Mouse (Mus musculus) stomach, embryonic 16.5 days (tissue): ENCODE measurements around the gene Zfp62. TPM values are rescaled to one million over a fixed set of nuclear protein-coding genes. Genes with fewer than 3 reads are reported as not detected.

ENCODE experiments used
- ATAC-seq: fragments of 200-750 bp; cut with Nextera tagmentation; 2 replicates; pipeline ENCODE4 v1.8.0; 2017; ENCODE audit warnings: moderate number of reproducible peaks, moderate TSS enrichment; ENCODE audit not compliant: insufficient read depth, low FRiP score
- H3K27ac ChIP-seq: fragments of 300-500 bp; sonication (generic); 2 replicates; pipeline ENCODE4 v1.5.1; 2014; ENCODE audit warnings: low read length
- H3K27me3 ChIP-seq: fragments of 300-500 bp; sonication (generic); 2 replicates; pipeline ENCODE4 v1.6.1; 2014; ENCODE audit warnings: low read length, control low read depth, mixed read lengths; ENCODE audit not compliant: control insufficient read depth, insufficient read depth
- H3K36me3 ChIP-seq: fragments of 300-500 bp; sonication (generic); 2 replicates; pipeline ENCODE4 v1.6.1; 2014; ENCODE audit warnings: low read length; ENCODE audit not compliant: control insufficient read depth, insufficient read depth
- H3K4me1 ChIP-seq: fragments of 300-500 bp; sonication (generic); 2 replicates; pipeline ENCODE4 v1.6.1; 2014; ENCODE audit warnings: low read length, control low read depth, mixed read lengths; ENCODE audit not compliant: control insufficient read depth, insufficient read depth
- H3K4me2 ChIP-seq: fragments of 300-500 bp; sonication (generic); 2 replicates; pipeline ENCODE4 v1.6.1; 2014; ENCODE audit warnings: low read depth, low read length, mixed read lengths
- H3K4me3 ChIP-seq: fragments of 300-500 bp; sonication (generic); replicated peaks from 2 replicates; pipeline ENCODE4 v1.5.1; 2014; ENCODE audit warnings: mild to moderate bottlenecking, low read length
- H3K9ac ChIP-seq: fragments of 300-500 bp; sonication (generic); 2 replicates; pipeline ENCODE4 v1.6.1; 2014; ENCODE audit warnings: low read length
- H3K9me3 ChIP-seq: fragments of 300-500 bp; sonication (generic); replicated peaks from 2 replicates; pipeline ENCODE4 v1.6.1; 2016; ENCODE audit warnings: low read length, control low read depth; ENCODE audit not compliant: control insufficient read depth
- WGBS: fragments of 180-500 bp; shearing (Covaris S2); extraction: QIAGEN DNeasy Blood & Tissue Kit; methylation state at CpG from one replicate; pipeline ENCODE4 v1.1.7; 2014; 5-methylcytosine and 5-hydroxymethylcytosine counted together
- polyA plus RNA-seq: library from polyadenylated mRNA; unstranded; fragments of >200 nt; fragmentation: Nextera tagmentation; extraction: Ambion mirVana; gene quantifications from 2 replicates; pipeline ENCODE4 v1.2.1, GENCODE M21; 2015

Gene Zfp62
- polyA plus RNA-seq, 1 experiment from 2014 or later, result 32.9 TPM

DNA sequence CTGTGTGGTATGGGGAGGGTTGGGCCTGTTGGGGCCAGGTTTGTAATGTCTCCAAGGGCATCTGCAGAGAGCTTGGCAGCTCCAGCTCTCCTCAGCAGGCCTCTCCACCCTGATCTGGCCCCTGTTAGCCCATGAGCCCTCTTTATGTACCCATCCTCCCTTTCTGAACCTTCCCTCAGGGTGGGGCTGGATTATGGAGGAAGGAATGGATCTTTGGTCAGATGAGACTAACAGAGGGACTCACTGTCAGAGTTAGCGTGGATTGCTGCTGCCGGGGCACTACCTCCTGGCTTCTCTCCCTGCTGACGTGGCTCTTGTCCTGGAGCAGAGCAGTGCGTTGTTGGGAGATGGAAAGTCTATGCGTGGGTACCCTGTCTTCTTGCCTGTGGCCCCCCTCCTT lies 59.2 kb downstream of the Zfp62 start:
- Histone ChIP-seq H3K36me3 (0 out of 2 replicates have a peak, but pooled peaks cover 6% of the 10 kb centered on the region), H3K9me3 (no peaks in the 10 kb centered on the region), H3K27me3 (no peaks in the 10 kb centered on the region), H3K4me3 (no peak overlapping the region), H3K4me1 (0 out of 2 replicates have a peak, but pooled peaks cover 4% of the 10 kb centered on the region), H3K27ac (no peak overlapping the region), H3K9ac (no peak overlapping the region), H3K4me2 (no peak overlapping the region)
- 84% methylated on average over 5 of the region's 5 CpGs for WGBS
- ATAC-seq, result no peak

DNA sequence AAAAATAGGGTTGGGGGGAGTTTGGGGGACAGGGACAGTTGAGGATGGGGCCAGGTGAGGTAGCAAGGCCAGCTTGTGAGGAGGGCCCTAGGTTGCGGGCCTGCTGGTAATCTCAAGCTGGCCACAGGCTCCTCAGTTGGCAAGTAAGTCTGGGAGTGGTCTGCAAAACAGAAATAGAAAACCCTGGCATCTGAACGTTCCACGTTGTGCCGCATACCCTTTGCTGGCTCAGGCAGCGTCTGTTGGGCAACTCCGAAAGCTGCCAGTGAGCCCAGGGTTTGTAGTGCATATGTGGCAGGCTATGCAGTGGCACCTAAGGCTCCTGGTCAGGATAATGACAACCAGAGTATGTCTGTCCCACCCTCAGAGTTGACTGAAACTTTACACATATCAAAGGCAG lies 60.1 kb downstream of the Zfp62 start:
- Histone ChIP-seq H3K9me3 (no peaks in the 10 kb centered on the region), H3K4me3 (no peak overlapping the region), H3K9ac (no peak overlapping the region), H3K4me2 (no peak overlapping the region), H3K27ac (no peak overlapping the region), H3K27me3 (no peaks in the 10 kb centered on the region), H3K4me1 (0 out of 2 replicates have a peak, but pooled peaks cover 4% of the 10 kb centered on the region), H3K36me3 (0 out of 2 replicates have a peak, but pooled peaks cover 6% of the 10 kb centered on the region)
- no peak for ATAC-seq
- 94% methylated on average over 6 of the region's 6 CpGs for WGBS

DNA sequence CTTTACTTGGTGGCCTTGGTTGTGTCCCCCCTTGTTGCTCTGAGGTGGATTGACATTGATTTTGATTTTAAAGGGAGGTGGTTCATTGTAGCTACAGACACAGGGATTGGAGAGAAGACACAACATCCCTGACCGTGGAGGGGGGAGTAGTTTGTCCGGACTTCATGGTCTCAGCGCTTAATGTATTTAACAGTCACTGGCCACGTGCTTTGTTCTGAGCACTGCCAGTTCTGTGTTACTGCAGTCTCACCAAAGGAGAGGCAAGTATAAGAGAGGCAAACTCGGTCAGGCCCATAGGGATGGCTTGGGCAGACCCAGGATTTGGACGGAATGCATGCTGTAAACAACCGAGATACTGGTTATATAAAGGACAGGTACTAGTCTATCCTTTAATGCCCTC lies 61.0 kb downstream of the Zfp62 start:
- no peak for ATAC-seq
- Histone ChIP-seq H3K4me3 (no peak overlapping the region), H3K27me3 (no peaks in the 10 kb centered on the region), H3K4me2 (no peak overlapping the region), H3K27ac (no peak overlapping the region), H3K9ac (no peak overlapping the region), H3K9me3 (no peaks in the 10 kb centered on the region), H3K36me3 (0 out of 2 replicates have a peak, but pooled peaks cover 6% of the 10 kb centered on the region), H3K4me1 (0 out of 2 replicates have a peak, but pooled peaks cover 4% of the 10 kb centered on the region)
- WGBS, result 83% methylated on average over 7 of the region's 7 CpGs

DNA sequence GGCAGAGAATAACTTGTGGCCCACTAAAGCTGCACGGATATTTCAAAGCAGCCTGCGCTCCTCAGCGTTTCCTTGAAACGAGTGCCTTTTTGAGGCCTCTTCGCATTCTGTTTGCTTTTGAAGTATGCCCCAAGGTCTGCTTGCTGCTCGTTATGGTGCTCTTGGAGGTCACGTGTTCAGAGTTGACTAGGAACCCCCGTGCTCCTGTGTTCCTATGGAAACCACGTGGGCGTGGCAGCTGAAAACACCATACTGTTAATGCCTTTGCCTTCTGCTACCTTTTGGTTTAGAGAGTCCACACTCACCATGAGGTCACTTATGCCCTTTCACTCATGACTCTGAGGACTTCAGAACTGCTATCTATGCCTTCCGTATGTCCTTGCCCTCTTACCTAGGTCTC lies 61.5 kb downstream of the Zfp62 start:
- ATAC-seq, result no peak

DNA sequence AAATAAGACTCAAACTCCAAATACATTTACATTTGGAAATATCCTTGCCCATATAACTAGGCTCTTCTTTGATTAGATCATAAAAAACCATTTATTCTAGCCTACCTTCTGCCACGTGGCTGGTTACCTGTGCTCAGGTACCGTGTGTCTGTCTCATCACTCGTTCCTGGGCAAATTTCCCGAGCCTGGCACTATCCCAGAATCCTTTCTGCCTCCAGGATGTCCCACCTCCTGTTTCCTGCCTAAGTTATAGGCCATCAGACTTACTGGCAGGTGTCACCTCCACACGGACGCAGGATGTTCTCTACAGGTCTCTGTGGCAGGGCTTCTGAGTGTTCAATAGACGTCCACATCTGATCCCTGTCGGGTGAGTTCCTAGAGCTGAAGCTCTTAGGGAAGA lies 62.0 kb downstream of the Zfp62 start:
- ATAC-seq, result no peak
- no peak overlapping the region for H3K4me2 ChIP-seq
- no peaks in the 10 kb centered on the region for H3K27me3 ChIP-seq
- H3K27ac ChIP-seq, result no peak overlapping the region
- 0 out of 2 replicates have a peak, but pooled peaks cover 6% of the 10 kb centered on the region for H3K36me3 ChIP-seq
- no peaks in the 10 kb centered on the region for H3K9me3 ChIP-seq
- H3K4me3 ChIP-seq, result no peak overlapping the region
- no peak overlapping the region for H3K9ac ChIP-seq
- 84% methylated on average over 8 of the region's 8 CpGs for WGBS
- 0 out of 2 replicates have a peak, but pooled peaks cover 4% of the 10 kb centered on the region for H3K4me1 ChIP-seq

More for the DNA sequence above, 61.5 kb downstream of the Zfp62 start:
- 0 out of 2 replicates have a peak, but pooled peaks cover 6% of the 10 kb centered on the region for H3K36me3 ChIP-seq
- 63% methylated on average over 11 of the region's 11 CpGs for WGBS
- 0 out of 2 replicates have a peak, but pooled peaks cover 4% of the 10 kb centered on the region for H3K4me1 ChIP-seq
- no peaks in the 10 kb centered on the region for H3K27me3 ChIP-seq
- no peak overlapping the region for H3K4me3 ChIP-seq
- no peak overlapping the region for H3K4me2 ChIP-seq
- no peak overlapping the region for H3K9ac ChIP-seq
- H3K27ac ChIP-seq, result no peak overlapping the region
- H3K9me3 ChIP-seq, result no peaks in the 10 kb centered on the region

DNA sequence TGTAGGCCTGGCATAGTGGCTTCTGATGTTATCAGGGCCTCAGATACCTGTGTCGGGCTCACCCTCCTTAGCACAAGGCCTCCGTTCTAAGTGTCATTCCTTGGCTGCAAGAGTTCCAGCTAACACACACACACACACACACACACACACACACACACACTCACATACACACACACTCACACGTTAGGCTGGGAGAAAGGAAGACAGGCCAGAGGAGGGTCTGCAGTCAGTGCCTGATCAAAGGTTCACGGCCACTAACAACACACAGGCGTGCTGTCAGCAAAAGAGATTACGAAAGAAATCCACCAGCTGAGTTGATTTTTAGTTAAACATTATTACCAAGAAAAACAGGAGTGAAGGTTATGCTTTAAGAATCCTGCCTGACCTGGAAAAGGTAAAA lies 63.6 kb downstream of the Zfp62 start:
- 0 out of 2 replicates have a peak, but pooled peaks cover 4% of the 10 kb centered on the region for H3K4me1 ChIP-seq
- 52% methylated on average over 6 of the region's 6 CpGs for WGBS
- ATAC-seq, result no peak
- no peak overlapping the region for H3K4me2 ChIP-seq
- no peaks in the 10 kb centered on the region for H3K9me3 ChIP-seq
- H3K9ac ChIP-seq, result no peak overlapping the region
- H3K4me3 ChIP-seq, result no peak overlapping the region
- no peaks in the 10 kb centered on the region for H3K27me3 ChIP-seq
- H3K36me3 ChIP-seq, result 0 out of 2 replicates have a peak, but pooled peaks cover 1% of the 10 kb centered on the region
- H3K27ac ChIP-seq, result no peak overlapping the region

DNA sequence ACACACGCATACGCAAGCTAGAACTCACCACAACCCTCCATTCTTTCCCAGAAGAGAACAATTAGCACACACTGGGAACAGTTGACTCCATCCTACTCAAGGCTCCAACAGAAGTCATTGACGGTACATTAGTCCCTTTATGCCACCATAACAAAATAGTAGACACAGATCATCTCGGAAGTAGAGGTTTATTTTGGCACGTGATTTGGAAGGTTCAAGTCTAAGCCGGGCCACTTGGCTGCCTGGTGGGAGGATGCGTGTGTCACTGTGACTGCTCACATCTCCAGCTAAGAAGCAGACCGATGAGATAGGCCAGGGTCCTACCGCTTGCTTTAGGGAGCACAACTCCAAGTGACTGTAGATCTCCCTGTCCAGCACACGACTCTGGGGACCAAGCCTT lies 64.2 kb downstream of the Zfp62 start:
- 82% methylated on average over 10 of the region's 10 CpGs for WGBS
- ATAC-seq, result no peak
- H3K27ac ChIP-seq, result 0 out of 2 replicates have a peak overlapping the region, but pooled peaks have one; percentile 56

DNA sequence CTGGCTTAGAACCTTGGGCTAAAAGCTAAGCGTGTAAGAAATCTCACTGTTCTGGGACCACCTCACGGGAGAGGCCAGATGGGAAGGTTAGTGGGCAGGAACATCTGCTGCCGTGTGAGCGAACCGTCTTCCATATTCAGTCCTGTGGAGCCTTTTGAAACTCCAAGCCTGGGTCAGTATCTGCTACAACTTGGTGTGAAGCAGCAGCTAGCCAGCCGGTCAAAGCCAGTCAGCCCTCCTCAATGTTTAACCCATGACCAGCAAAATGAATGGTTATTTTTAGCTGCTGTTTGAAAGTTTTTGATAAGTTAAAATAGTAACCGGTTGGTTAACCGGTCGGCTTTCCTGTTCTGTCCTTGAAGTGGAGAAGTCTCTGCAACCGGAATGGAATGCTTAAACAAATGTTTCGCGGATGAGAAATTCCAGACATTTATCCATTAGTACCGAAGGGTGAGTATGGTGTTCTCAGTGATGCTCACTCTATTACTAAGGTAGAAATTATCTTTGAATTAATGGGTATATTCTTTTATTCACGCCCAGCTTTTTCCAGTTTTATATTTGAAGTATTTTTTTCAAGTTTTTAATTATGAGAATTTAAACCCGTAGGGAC lies 65.0 kb downstream of the Zfp62 start:
- Histone ChIP-seq H3K4me2 (no peak overlapping the region), H3K27ac (peak overlapping the region; percentile 56), H3K27me3 (no peaks in the 10 kb centered on the region), H3K9ac (no peak overlapping the region), H3K9me3 (no peaks in the 10 kb centered on the region), H3K4me3 (no peak overlapping the region), H3K36me3 (no peaks in the 10 kb centered on the region), H3K4me1 (0 out of 2 replicates have a peak, but pooled peaks cover 4% of the 10 kb centered on the region)
- 55% methylated on average over 15 of the region's 15 CpGs for WGBS
- ATAC-seq, result no peak

More for the DNA sequence above, 64.2 kb downstream of the Zfp62 start:
- Histone ChIP-seq H3K9ac (no peak overlapping the region), H3K4me1 (0 out of 2 replicates have a peak, but pooled peaks cover 4% of the 10 kb centered on the region), H3K27me3 (no peaks in the 10 kb centered on the region), H3K4me3 (no peak overlapping the region), H3K36me3 (no peaks in the 10 kb centered on the region), H3K9me3 (no peaks in the 10 kb centered on the region), H3K4me2 (no peak overlapping the region)
